Mouse (Mus musculus) adrenal gland, postnatal 10 days (tissue): ENCODE data around the gene Olfr720. TPM values are rescaled to one million over a fixed set of nuclear protein-coding genes. Genes with fewer than 3 reads are reported as not detected.

Source experiments
- DNase-seq: peaks from one replicate; pipeline ENCODE4 v3.0.0; 2021; ENCODE audit warnings: mixed read lengths
- long read RNA-seq, 2 experiments: library from polyadenylated mRNA; stranded (forward); transcript quantifications; one replicate each; pipeline ENCODE4 v2.0.0; 2021
- total RNA-seq, 2 experiments: library from RNA; stranded (reverse); gene quantifications; 2 replicates each; pipeline ENCODE4 v1.2.3; 2021

The Olfr720 gene
- not detected for total RNA-seq
- long read RNA-seq, experiment 1, result 0 reads
- long read RNA-seq, experiment 2, result 0 reads

DNA sequence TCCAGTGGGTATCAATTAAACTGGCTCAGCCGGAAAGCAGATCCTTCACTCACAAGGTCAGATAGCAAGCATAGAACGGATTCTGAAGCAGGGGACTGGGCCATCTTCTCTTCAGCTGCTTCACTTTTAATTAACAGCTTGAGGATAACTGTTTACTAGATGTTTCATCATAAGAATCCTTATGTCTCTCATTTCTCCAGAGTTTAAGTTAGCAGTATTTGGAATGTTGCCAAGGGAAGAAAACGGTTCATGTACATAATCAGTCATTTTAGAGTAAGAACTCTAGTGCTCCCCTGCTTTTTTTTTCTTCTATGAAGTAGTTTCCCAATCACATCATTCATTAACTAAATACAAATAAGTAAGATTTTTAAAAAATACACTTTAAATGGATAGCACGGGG is at the start of gene Olfr720:
Olfr720 (minus strand) TSS at position 101 of the 400 bp plus-strand sequence.
- no peak for DNase-seq

Other genes with a start within 250 kb of the Olfr720 start
- gene Atxn7, start 225.4 kb downstream of the Olfr720 start, total RNA-seq, result 10 to 100 TPM; 22.6 to 26.2 TPM
- gene Thoc7, start 225.0 kb downstream of the Olfr720 start, total RNA-seq, result 100 to 1,000 TPM; 133 to 134 TPM
- 100 to 1,000 TPM; 118 to 130 TPM for gene Psmd6, start 65.9 kb downstream of the Olfr720 start, total RNA-seq
- not detected for gene Olfr31, start 136.0 kb upstream of the Olfr720 start, total RNA-seq
- gene Il3ra, start 159.4 kb upstream of the Olfr720 start, total RNA-seq, result 10 to 100 TPM; 10.3 to 13.5 TPM
- gene Olfr721-ps1, start 214.5 kb upstream of the Olfr720 start, total RNA-seq, result not detected